Mouse (Mus musculus) small intestine, adult 2 months (tissue): ENCODE results near the gene Nmnat2. TPM values are rescaled to one million over a fixed set of nuclear protein-coding genes. Genes with fewer than 3 reads are reported as not detected.

Experiments used
- H3K27ac ChIP-seq: fragments of 200-500 bp; 2 replicates; pipeline ENCODE4 v1.5.1; 2012; ENCODE audit warnings: low read depth, low read length, control low read depth, inconsistent platforms; ENCODE audit not compliant: insufficient read depth
- H3K27me3 ChIP-seq: fragments of 200-500 bp; 2 replicates; pipeline ENCODE4 v1.6.1; 2012; ENCODE audit warnings: mild to moderate bottlenecking, moderate library complexity, low read length, inconsistent platforms; ENCODE audit not compliant: control insufficient read depth, insufficient read depth
- H3K36me3 ChIP-seq: fragments of 200-500 bp; 2 replicates; pipeline ENCODE4 v1.6.1; 2012; ENCODE audit warnings: mild to moderate bottlenecking, low read length, control low read depth, inconsistent platforms; ENCODE audit not compliant: control insufficient read depth, insufficient read depth
- H3K4me1 ChIP-seq: fragments of 200-500 bp; 2 replicates; pipeline ENCODE4 v1.6.1; 2012; ENCODE audit warnings: low read length, inconsistent platforms, mixed read lengths; ENCODE audit not compliant: control insufficient read depth, insufficient read depth, insufficient read length
- H3K4me3 ChIP-seq: fragments of 200-500 bp; 2 replicates; pipeline ENCODE4 v1.5.1; 2012; ENCODE audit warnings: low read depth, mild to moderate bottlenecking, control low read depth, inconsistent platforms, low read length, moderate library complexity
- CTCF ChIP-seq: fragments of 200-500 bp; IDR thresholded peaks from 2 replicates; pipeline ENCODE4 v1.5.1; 2012; ENCODE audit warnings: low read depth, mild to moderate bottlenecking, control low read depth, inconsistent platforms, low read length, moderate library complexity, mixed read lengths; ENCODE audit not compliant: insufficient replicate concordance, insufficient read length; ENCODE audit errors: extremely low read depth
- POLR2A ChIP-seq: fragments of 200-500 bp; IDR thresholded peaks from 2 replicates; pipeline ENCODE4 v1.6.1; 2012; ENCODE audit warnings: low read depth, mild to moderate bottlenecking, control low read depth, inconsistent platforms, low read length, moderate library complexity
- WGBS: fragments of 180-500 bp; shearing (Covaris S2); methylation state at CpG from one replicate; pipeline ENCODE4 v1.1.7; 2018; 5-methylcytosine and 5-hydroxymethylcytosine counted together
- polyA plus RNA-seq: library from polyadenylated mRNA; depleted of rRNA; stranded (reverse); fragments of >200 nt; gene quantifications from 2 replicates; pipeline ENCODE4 v1.2.3, GENCODE M21; 2012

Nmnat2 gene
- polyA plus RNA-seq, 1 experiment, result 0.35 TPM

DNA sequence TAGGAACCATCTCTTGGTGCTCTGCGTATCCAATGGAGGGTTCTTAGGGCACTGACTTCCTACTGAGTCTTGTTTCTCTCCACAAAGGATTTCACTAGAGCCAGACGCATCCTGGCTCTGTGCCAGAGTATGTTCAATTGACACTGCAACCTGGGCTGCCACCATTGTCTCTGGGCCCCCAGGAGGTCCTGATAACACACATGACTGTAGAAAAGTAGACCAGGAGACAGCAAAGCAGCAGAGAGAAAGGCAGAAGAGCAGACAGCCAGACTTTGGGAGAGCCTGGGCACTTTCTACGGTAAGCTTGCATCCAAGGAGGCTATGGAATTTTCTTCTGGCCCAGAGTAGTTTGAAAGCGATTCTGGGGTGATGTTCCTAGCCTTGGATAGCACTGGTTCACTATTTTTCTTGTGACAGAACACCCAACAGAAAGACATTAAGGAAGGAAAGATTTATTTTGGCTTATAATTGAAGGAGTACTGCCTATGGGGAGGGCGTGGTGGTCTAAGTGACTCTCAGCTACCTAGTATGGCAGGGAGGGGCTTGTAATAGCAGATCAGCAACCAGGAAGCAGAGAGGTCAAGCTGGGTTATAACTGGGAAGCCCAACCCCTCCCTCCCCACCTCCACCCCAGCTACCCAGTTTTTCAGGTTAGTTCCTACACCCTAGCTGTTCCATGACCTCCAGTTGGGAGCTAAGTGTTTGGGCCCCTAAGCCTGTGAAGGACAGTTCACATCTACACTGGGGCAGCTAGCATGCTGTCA is 78.5 kb downstream of the Nmnat2 start:
- Histone ChIP-seq H3K27ac (no peak overlapping the region), H3K27me3 (no peaks in the 10 kb centered on the region), H3K36me3 (no peaks in the 10 kb centered on the region), H3K4me1 (peaks cover 2% of the 10 kb centered on the region; the same call in 1 of the 2 replicates), H3K4me3 (no peak overlapping the region)
- 46% methylated on average over 5 of the region's 5 CpGs for WGBS
- TF ChIP-seq CTCF, result no peak
- no peak for TF ChIP-seq POLR2A

- Histone ChIP-seq H3K36me3 (no peaks in the 10 kb centered on the region), H3K27ac (no peak overlapping the region), H3K27me3 (no peaks in the 10 kb centered on the region), H3K4me1 (peaks cover 2% of the 10 kb centered on the region; the same call in 1 of the 2 replicates), H3K4me3 (no peak overlapping the region)
- TF ChIP-seq CTCF (no peak), POLR2A (no peak)
- WGBS, result 29% methylated on average over 7 of the region's 7 CpGs
These were observed 79.3 kb downstream of the Nmnat2 start for GRCm38 (mm10) chr1:153034064-153034463.

DNA sequence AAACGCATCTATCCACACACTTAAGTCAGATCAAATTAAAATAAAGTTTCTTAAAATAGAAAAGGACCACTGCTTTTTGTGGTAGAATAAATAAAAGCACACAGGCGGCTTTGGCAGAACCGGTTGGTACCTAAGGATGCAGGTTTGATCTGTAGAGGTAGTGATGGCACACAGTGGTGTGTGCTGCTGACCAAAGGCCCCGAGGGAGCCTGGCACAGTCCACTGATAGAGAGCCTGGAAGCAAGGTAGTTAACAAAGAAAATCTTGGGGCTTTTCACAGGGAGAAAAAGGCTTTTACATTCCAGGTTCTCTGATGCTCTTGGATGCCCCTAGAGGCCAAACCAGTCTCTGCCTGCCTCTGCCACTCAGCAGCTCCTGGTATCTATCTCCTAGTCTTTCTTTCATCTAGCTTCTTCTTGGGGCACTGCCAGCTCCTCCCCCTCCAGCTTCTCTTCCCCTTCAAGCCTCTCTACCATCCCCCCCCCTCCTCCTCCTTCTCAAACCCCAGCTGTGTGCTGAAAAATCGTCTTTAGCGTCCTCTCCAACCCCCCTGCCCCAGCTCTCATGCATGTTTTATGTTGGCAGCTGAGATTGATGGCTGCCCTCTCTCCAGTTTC is 80.6 kb downstream of the Nmnat2 start:
- H3K4me1 ChIP-seq, result peaks cover 9% of the 10 kb centered on the region; the same call in 1 of the 2 replicates
- H3K36me3 ChIP-seq, result no peaks in the 10 kb centered on the region
- H3K27ac ChIP-seq, result no peak overlapping the region
- 38% methylated on average over 6 of the region's 6 CpGs for WGBS
- H3K27me3 ChIP-seq, result no peaks in the 10 kb centered on the region
- TF ChIP-seq CTCF, result peak; percentile 75; the same call in 1 of the 2 replicates
- TF ChIP-seq POLR2A, result no peak
- no peak overlapping the region for H3K4me3 ChIP-seq

DNA sequence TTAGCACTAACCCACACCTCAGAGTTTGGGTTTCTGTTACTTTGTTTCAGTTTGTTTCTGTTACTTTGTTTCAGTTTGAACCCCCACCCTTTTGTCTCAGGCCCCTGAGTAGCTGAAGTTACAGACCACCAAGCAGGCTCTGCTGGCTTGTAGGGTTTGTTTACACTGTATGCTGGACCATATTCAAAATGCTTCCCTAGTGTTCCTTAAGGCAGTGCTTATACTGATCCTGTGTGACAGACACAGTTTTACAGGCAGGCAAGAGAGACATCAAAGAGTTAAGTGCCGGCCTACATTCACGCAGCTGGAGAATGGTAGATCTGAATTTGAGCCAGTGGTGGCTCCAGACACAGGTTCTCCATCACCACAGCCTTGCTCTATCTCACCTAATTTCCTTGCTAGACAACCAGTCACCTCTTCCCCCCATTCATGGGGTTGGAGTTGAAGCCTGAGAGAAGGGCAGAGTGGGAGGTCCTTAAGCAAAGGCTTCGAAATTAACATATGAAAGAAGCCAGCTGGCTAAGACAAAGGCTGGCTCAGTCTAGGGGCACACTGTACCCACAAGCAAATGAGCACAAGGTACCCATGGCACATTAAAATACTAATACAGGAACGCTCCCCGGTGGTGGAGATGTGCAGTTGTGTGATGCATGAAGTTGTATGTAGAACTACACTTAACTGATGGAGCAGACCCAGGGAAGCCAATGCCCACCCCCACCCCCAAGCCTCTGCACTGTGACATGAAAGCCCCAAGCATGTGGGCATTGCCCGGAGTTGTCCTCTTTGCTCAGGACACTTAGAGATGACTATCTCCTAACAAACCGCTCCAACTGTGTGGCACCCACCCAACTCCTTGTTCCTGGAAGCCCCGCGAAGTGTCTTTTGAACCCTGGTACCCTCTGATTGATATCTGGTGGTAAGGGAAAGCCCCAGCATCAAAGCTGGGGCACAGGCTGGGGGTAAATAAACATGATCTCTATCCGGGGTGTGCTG is 82.9 kb downstream of the Nmnat2 start:
- WGBS, result 68% methylated on average over 10 of the region's 10 CpGs
- H3K36me3 ChIP-seq, result no peaks in the 10 kb centered on the region
- H3K27ac ChIP-seq, result no peak overlapping the region
- H3K4me1 ChIP-seq, result peaks cover 10% of the 10 kb centered on the region; the same call in 1 of the 2 replicates
- TF ChIP-seq POLR2A (no peak), CTCF (no peak)
- no peaks in the 10 kb centered on the region for H3K27me3 ChIP-seq
- H3K4me3 ChIP-seq, result no peak overlapping the region

GRCm38 (mm10) chr1:153040091-153040490 is 85.3 kb downstream of the Nmnat2 start:
- H3K4me1 ChIP-seq, result peaks cover 7% of the 10 kb centered on the region; the same call in 1 of the 2 replicates
- no peak for TF ChIP-seq POLR2A
- TF ChIP-seq CTCF, result peak; percentile 36; the same call in 1 of the 2 replicates
- H3K36me3 ChIP-seq, result no peaks in the 10 kb centered on the region
- no peak overlapping the region for H3K4me3 ChIP-seq
- 16% methylated on average over 3 of the region's 3 CpGs for WGBS
- H3K27ac ChIP-seq, result no peak overlapping the region
- H3K27me3 ChIP-seq, result no peaks in the 10 kb centered on the region

DNA sequence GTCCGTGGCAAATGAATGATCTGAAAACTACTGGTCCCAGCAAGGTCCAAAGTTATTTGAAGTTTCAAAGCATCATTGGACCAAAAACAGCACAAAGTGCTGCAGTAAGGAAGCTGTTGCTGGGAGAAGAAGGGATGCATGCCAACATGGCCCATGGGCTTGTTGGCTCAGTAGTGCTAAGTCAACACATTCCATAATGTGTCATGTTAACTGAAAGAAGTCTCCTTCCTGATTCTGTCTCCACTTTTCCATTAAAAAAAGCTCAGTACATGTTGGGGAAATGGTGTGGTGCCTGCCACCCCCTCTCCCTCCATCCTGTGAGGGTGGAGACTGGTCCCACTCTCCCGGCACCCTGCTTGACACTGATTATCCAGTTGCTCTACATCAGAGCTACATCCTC is 86.3 kb downstream of the Nmnat2 start:
- H3K4me3 ChIP-seq, result no peak overlapping the region
- peaks cover 7% of the 10 kb centered on the region; the same call in 1 of the 2 replicates for H3K4me1 ChIP-seq
- no peaks in the 10 kb centered on the region for H3K27me3 ChIP-seq
- WGBS, result 81% methylated on average over 2 of the region's 2 CpGs
- H3K36me3 ChIP-seq, result no peaks in the 10 kb centered on the region
- no peak overlapping the region for H3K27ac ChIP-seq
- TF ChIP-seq POLR2A (no peak), CTCF (no peak)
